In the genomic region with DNA sequence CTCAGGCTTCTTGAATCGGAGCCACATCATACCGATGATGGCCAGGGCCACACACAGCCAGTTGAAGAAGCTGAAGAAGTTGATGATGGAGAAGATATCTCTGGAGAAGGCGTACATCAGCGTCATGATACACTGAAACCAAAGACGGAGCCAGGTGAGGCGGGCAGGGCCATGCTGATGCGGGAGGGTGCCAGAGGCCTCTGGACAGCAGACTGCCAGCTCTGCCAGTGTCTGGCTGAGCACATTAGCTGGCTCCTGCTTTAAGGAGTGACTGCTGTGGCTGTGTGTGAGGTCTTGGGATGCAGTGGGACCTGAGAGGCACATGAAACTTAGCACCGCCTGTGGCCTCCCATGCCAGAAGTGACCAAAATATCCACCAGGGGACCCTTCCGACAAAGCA, we compare ENCODE assay signal across 23 mouse cellular contexts. TPM values are rescaled to one million over a fixed set of nuclear protein-coding genes. Genes with fewer than 3 reads are reported as not detected.
"Had no signal": no experiment of that assay in that cellular context is flagged by ENCODE, and none has a peak within 500 bp of the region (broad histone marks: within the 10 kb centered on the region; RNA-seq: fewer than 3 reads in every experiment).

No protein-coding gene starts in this region.

- H3K4me1 ChIP-seq: midbrain, embryonic 13.5 days; midbrain, embryonic 15.5 days; neural tube, embryonic 12.5 days had no signal

- DNase-seq: lung, adult 2 months; lung, postnatal 14 days; lung, postnatal 36 days; right cerebral cortex, postnatal 14 days; thymus, adult 2 months; thymus, postnatal 25 days; thymus, postnatal 4 days had no signal

- H3K27me3 ChIP-seq: lung, embryonic 15.5 days; megakaryocyte, embryonic 14.5 days; midbrain, embryonic 13.5 days; midbrain, embryonic 15.5 days; neural tube, embryonic 12.5 days; stomach, embryonic 15.5 days had no signal

- H3K9me3 ChIP-seq: lung, embryonic 15.5 days; megakaryocyte, embryonic 14.5 days; midbrain, embryonic 13.5 days; midbrain, embryonic 15.5 days; neural tube, embryonic 12.5 days; stomach, embryonic 15.5 days had no signal

- H3K9ac ChIP-seq: lung, embryonic 15.5 days; midbrain, embryonic 13.5 days; midbrain, embryonic 15.5 days; neural tube, embryonic 12.5 days; stomach, embryonic 15.5 days had no signal

- H3K4me2 ChIP-seq: lung, embryonic 15.5 days; midbrain, embryonic 11.5 days; midbrain, embryonic 13.5 days; midbrain, embryonic 15.5 days; neural tube, embryonic 12.5 days; stomach, embryonic 15.5 days had no signal

- H3K4me3 ChIP-seq: lung, embryonic 15.5 days; midbrain, embryonic 13.5 days; midbrain, embryonic 15.5 days; neural tube, embryonic 12.5 days; stomach, embryonic 15.5 days had no signal

- H3K27ac ChIP-seq: lung, embryonic 15.5 days; macrophage; midbrain, embryonic 13.5 days; midbrain, embryonic 15.5 days; neural tube, embryonic 12.5 days; stomach, embryonic 15.5 days; stomach, postnatal 0 days had no signal

- ATAC-seq: lung, postnatal 0 days; midbrain, embryonic 13.5 days; midbrain, embryonic 15.5 days had no signal

RNA-seq across cellular contexts. Expression of gene Car5a, which starts 59.7 kb away (rescaled TPM):
- total RNA-seq: megakaryocyte progenitor cell, adult 5-6 weeks; midbrain, postnatal 0 days; monocyte, adult 5-6 weeks; neutrophil, adult 5-6 weeks had no signal
- polyA plus RNA-seq: lung, embryonic 15.5 days; macrophage; testis, adult 2 months; thymus, adult 2 months; urinary bladder, adult 2 months had no signal
